Mouse (Mus musculus): ENCODE measurements around the gene OR5BS1P. TPM values are rescaled to one million over a fixed set of nuclear protein-coding genes. Genes with fewer than 3 reads are reported as not detected.

The OR5BS1P gene
- total and polyA plus RNA-seq, 3 experiments: not detected

DNA sequence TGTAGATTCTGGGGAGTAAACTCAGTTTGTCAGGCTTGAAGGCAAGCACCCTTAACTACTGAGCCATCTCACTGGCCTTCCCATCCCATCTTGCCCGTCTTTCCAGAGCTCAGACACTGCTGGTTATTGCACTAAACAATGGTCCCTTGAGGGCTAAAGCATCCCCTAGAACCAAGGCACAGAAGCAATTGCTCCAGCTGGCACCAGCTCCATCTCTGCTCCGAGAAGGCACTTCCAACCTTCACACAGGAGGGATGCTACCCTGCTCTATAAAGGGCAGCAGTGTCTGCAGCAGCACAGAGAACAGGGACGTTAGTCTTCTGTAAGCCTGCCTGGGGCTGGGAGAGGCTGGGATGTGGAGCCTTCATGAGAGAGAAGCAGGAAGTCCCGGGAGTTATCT is 22.4 kb downstream of the OR5BS1P start, which contains the start of gene Olfr279:
TSS of gene Olfr279 (plus strand) at position 301 of the 400 bp plus-strand sequence.
- Histone ChIP-seq H3K4me3 (replicated peaks in 1 of 3; ENCODE audit: low read depth in 2 of 3, low read length in 2 of 3, poor library complexity in 1 of 3) (no peak within 1 kb of the TSS), H3K27ac (ENCODE audit: insufficient read depth, low read depth) (no peak within 1 kb of the TSS), H3K36me3 (replicated peaks in 1 of 2; ENCODE audit: control insufficient read depth in 1 of 2, insufficient read depth in 1 of 2, low read length in 1 of 2) (no peaks in the 10 kb centered on the region), H3K9me3 (replicated peaks; ENCODE audit: low read length) (peaks cover 5% of the 10 kb centered on the region), H3K4me1 (ENCODE audit: control insufficient read depth in 1 of 2, insufficient read depth in 2 of 2) (peaks cover 0 to 6% of the 10 kb centered on the region in 2 experiments; a peak in 1 of 4 replicates), H3K79me2 (replicated peaks; ENCODE audit: control insufficient read depth, extremely low read depth, insufficient read depth, poor library complexity, severe bottlenecking) (no peaks in the 10 kb centered on the region), H3K27me3 (replicated peaks) (no peaks in the 10 kb centered on the region), H3K9ac (ENCODE audit: insufficient read depth, low read depth) (no peak within 1 kb of the TSS), H3K4me2 (ENCODE audit: insufficient read depth, low read depth, poor library complexity, severe bottlenecking) (no peak within 1 kb of the TSS)
- DNase-seq (ENCODE audit: extremely low read depth): no peak
- TF ChIP-seq POLR2AphosphoS2 (IDR thresholded peaks at IDR 0.05; ENCODE audit: low read depth, low read length): no peak
- no peak for TF ChIP-seq MAZ (IDR thresholded peaks at IDR 0.05; ENCODE audit: low read depth, low read length)
- no peak for TF ChIP-seq PAX5 (IDR thresholded peaks at IDR 0.05; ENCODE audit: low read length)
- TF ChIP-seq GABPA (IDR thresholded peaks at IDR 0.05; ENCODE audit: insufficient replicate concordance, low read depth, low read length): no peak
- no peak for TF ChIP-seq MAFK (IDR thresholded peaks at IDR 0.05; ENCODE audit: insufficient replicate concordance, low read length)
- no peak for TF ChIP-seq POLR2A (IDR thresholded peaks at IDR 0.05; ENCODE audit: low read depth, low read length)
- TF ChIP-seq KAT2A (IDR thresholded peaks at IDR 0.05; ENCODE audit: insufficient replicate concordance, low read length): no peak
- TF ChIP-seq NELFE (IDR thresholded peaks at IDR 0.05; ENCODE audit: low read depth, low read length): no peak
- no peak for TF ChIP-seq ZNF384 (IDR thresholded peaks at IDR 0.05; ENCODE audit: low read depth, low read length)
- TF ChIP-seq ZC3H11A (IDR thresholded peaks at IDR 0.05; ENCODE audit: low read depth, low read length): no peak
- TF ChIP-seq CHD2 (IDR thresholded peaks at IDR 0.05; ENCODE audit: low read length): no peak
- no peak for TF ChIP-seq BHLHE40 (IDR thresholded peaks at IDR 0.05; ENCODE audit: low read depth, low read length)
- no peak for TF ChIP-seq RCOR1 (conservative IDR thresholded peaks at IDR 0.05; ENCODE audit: low read depth, low read length)
- no peak for TF ChIP-seq NRF1 (IDR thresholded peaks at IDR 0.05; ENCODE audit: low read depth, low read length)
- no peak for TF ChIP-seq TBP (conservative IDR thresholded peaks at IDR 0.05; ENCODE audit: low read depth, low read length)
- TF ChIP-seq E2F4 (IDR thresholded peaks at IDR 0.05; ENCODE audit: insufficient replicate concordance, low read depth, low read length): no peak
- no peak for TF ChIP-seq RAD21 (IDR thresholded peaks at IDR 0.05; ENCODE audit: low read depth, low read length)
- no peak for TF ChIP-seq CHD1 (IDR thresholded peaks at IDR 0.05; ENCODE audit: low read depth, low read length)
- no peak for TF ChIP-seq UBTF (IDR thresholded peaks at IDR 0.05; ENCODE audit: low read depth, low read length)
- no peak for TF ChIP-seq ELF1 (IDR thresholded peaks at IDR 0.05; ENCODE audit: low read depth, low read length)
- in situ Hi-C loops (cut with MboI; ENCODE audit: low pct_ligation_motif_present, low pct_unique_long_range_greater_than_20kb, low sequenced_read_pairs) (no loop called here), dilution Hi-C loops (cut with MboI; ENCODE audit: extremely low pct_ligation_motif_present, extremely low pct_unique_long_range_greater_than_20kb, low sequenced_read_pairs) (no loop called here)

DNA sequence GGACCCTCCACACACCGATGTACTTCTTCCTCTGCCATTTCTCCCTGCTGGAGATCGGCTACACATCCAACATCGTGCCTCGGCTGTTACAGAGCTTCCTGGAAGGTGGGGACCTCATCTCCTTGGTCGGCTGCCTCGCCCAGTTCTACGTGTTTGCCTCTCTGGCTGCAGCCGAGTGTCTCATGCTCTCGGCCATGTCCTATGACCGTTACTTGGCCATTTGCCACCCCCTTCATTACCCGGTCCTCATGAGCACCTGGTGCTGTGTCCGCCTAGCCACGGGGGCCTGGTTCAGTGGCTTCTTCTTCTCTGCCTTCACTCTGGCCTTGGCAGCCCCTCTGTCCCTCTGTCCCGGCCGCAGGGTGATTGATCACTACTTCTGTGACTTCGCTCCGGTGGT is 27.9 kb downstream of the OR5BS1P start:
- no peak for DNase-seq (ENCODE audit: extremely low read depth)
- no peaks in the 10 kb centered on the region for H3K36me3 ChIP-seq (replicated peaks in 1 of 2; ENCODE audit: control insufficient read depth in 1 of 2, insufficient read depth in 1 of 2, low read length in 1 of 2)
- no peak overlapping the region for H3K9ac ChIP-seq (ENCODE audit: insufficient read depth, low read depth)
- H3K4me1 ChIP-seq (ENCODE audit: control insufficient read depth in 1 of 2, insufficient read depth in 2 of 2): peaks cover 0 to 6% of the 10 kb centered on the region in 2 experiments; a peak in 1 of 4 replicates
- H3K9me3 ChIP-seq (replicated peaks; ENCODE audit: low read length): no peaks in the 10 kb centered on the region
- in situ Hi-C loops (cut with MboI; ENCODE audit: low pct_ligation_motif_present, low pct_unique_long_range_greater_than_20kb, low sequenced_read_pairs): loop anchor here (5.0 kb wide), 1 partner anchor 85 kb away; no protein-coding TSS in a partner anchor
- peaks cover 4% of the 10 kb centered on the region for H3K27me3 ChIP-seq (replicated peaks)
- no peak overlapping the region for H3K27ac ChIP-seq (ENCODE audit: insufficient read depth, low read depth)
- H3K4me2 ChIP-seq (ENCODE audit: insufficient read depth, low read depth, poor library complexity, severe bottlenecking): no peak overlapping the region
- TF ChIP-seq MAFK (IDR thresholded peaks at IDR 0.05; ENCODE audit: insufficient replicate concordance, low read length) (no peak), ETS1 (conservative IDR thresholded peaks at IDR 0.05; ENCODE audit: low read depth, low read length) (no peak), MXI1 (IDR thresholded peaks at IDR 0.05; ENCODE audit: low read depth, low read length) (no peak), JUND (conservative IDR thresholded peaks at IDR 0.05; ENCODE audit: low read depth, low read length) (no peak)
- H3K4me3 ChIP-seq (replicated peaks in 1 of 3; ENCODE audit: low read depth in 2 of 3, low read length in 2 of 3, poor library complexity in 1 of 3): no peak overlapping the region
- no peaks in the 10 kb centered on the region for H3K79me2 ChIP-seq (replicated peaks; ENCODE audit: control insufficient read depth, extremely low read depth, insufficient read depth, poor library complexity, severe bottlenecking)
- dilution Hi-C loops (cut with MboI; ENCODE audit: extremely low pct_ligation_motif_present, extremely low pct_unique_long_range_greater_than_20kb, low sequenced_read_pairs): no loop called here
